Comparison of ENCODE assay signal across 8 mouse cellular contexts in the genomic region with DNA sequence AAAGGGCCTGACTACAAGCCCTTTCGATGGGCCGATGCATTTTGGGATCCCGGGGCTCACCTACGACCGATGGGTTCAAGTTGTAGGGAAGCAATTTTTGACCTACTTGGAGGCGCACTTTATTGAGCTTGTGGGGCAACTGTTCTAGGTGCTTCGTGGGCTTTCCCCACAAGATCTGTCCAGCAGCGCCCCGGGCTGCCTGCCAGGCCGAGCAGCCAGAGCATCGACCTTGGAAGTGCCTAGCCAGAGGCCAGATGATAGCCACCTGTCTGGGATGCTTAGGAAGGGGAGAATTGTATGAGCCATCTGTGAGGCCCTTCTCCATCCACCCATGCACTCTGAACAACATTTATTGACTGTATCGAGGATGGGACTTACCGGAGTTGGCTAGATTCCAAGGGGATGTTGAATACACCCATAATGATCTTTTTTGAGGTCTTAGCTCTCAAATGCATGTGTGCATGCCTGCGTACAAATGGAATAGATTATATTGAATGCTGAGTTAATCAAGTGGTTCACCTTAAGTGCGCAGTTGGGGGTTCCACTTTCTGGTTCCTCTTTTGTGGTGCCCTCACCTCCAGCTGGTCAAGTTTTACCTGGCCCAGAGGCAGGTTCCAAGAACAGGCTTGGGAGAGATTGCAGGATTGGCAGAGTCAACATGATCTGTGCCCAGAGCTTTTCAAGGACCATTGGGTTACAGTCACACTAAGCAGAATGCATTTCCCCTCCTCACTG. TPM values are rescaled to one million over a fixed set of nuclear protein-coding genes. Genes with fewer than 3 reads are reported as not detected.
A peak's percentile ranks its signal among the peaks of the same experiment; 100 is the strongest.
DNase-seq lines count a peak whose midpoint lies in the region; ATAC-seq and TF ChIP-seq lines count a peak whose summit lies in the region.

No protein-coding gene starts in this region.

- peak overlapping the region; percentile 74 for H3K27ac ChIP-seq in forebrain, embryonic 16.5 days (ENCODE audit: low read length)
- peak overlapping the region; percentile 76 for H3K27ac ChIP-seq in intestine, embryonic 16.5 days (ENCODE audit: low read length)
- H3K27ac ChIP-seq in liver, postnatal 0 days (ENCODE audit: low read depth), result peak overlapping the region; percentile 87

- no peaks in the 10 kb centered on the region for H3K9me3 ChIP-seq in forebrain, embryonic 16.5 days (ENCODE audit: control insufficient read depth, low read length)
- H3K9me3 ChIP-seq in intestine, embryonic 16.5 days (ENCODE audit: control insufficient read depth, low read length), result no peaks in the 10 kb centered on the region
- H3K9me3 ChIP-seq in liver, postnatal 0 days (ENCODE audit: low read length), result no peaks in the 10 kb centered on the region

- H3K4me3 ChIP-seq in forebrain, embryonic 16.5 days (replicated peaks; ENCODE audit: low read length), result peak overlapping the region; percentile 83
- peak overlapping the region; percentile 83 for H3K4me3 ChIP-seq in intestine, embryonic 16.5 days (ENCODE audit: low read length)
- H3K4me3 ChIP-seq in liver, postnatal 0 days (ENCODE audit: low read depth, low read length), result peak overlapping the region; percentile 77

- peak overlapping the region; percentile 97 for H3K4me2 ChIP-seq in forebrain, embryonic 16.5 days (ENCODE audit: low read length)
- peak overlapping the region; percentile 72 for H3K4me2 ChIP-seq in intestine, embryonic 16.5 days (ENCODE audit: low read depth, low read length)
- H3K4me2 ChIP-seq in liver, postnatal 0 days (ENCODE audit: low read depth, low read length), result peak overlapping the region; percentile 87

- DNase-seq in heart, adult 18-20 months, result peak; percentile 70 to 72
- DNase-seq in heart, postnatal 25 days (ENCODE audit: low spot score), result no peak
- DNase-seq in brain, adult 2 months (ENCODE audit: low read depth, low spot score), result peak; percentile 57
- peak; percentile 63 for DNase-seq in liver, postnatal 0 days
- peak; percentile 46 for DNase-seq in splenic B cell, adult 2 months (ENCODE audit: low read depth, low spot score)
- no peak for DNase-seq in left cerebral cortex, adult 11 months (ENCODE audit: low spot score)

- TF ChIP-seq CTCF in liver, postnatal 0 days (IDR thresholded peaks at IDR 0.05; ENCODE audit: low read depth), result no peak

- intact Hi-C loops in heart, postnatal 25 days (cut with DNase I), result loop anchor here (10.0 kb wide), 1 partner anchor 191 kb away; the partner anchor contains the start of gene Polg

- peak overlapping the region; percentile 70 for H3K9ac ChIP-seq in forebrain, embryonic 16.5 days (replicated peaks; ENCODE audit: low read depth, low read length)
- H3K9ac ChIP-seq in intestine, embryonic 16.5 days (ENCODE audit: low read depth, low read length), result peak overlapping the region; percentile 85
- peak overlapping the region; percentile 81 for H3K9ac ChIP-seq in liver, postnatal 0 days (replicated peaks)

- 6% methylated on average over 15 of the region's 15 CpGs for WGBS in forebrain, embryonic 16.5 days
- WGBS in intestine, embryonic 16.5 days, result 11% methylated on average over 15 of the region's 15 CpGs
- 10% methylated on average over 15 of the region's 15 CpGs for WGBS in liver, postnatal 0 days (ENCODE audit: insufficient replicate concordance)

- no peak for ATAC-seq in forebrain, embryonic 16.5 days
- no peak for ATAC-seq in intestine, embryonic 16.5 days
- no peak for ATAC-seq in liver, postnatal 0 days

- no peak for TF ChIP-seq EP300 in liver, postnatal 0 days (IDR thresholded peaks at IDR 0.05; ENCODE audit: low read depth)

- no peaks in the 10 kb centered on the region for H3K36me3 ChIP-seq in forebrain, embryonic 16.5 days (ENCODE audit: control insufficient read depth, insufficient read depth)
- no peaks in the 10 kb centered on the region for H3K36me3 ChIP-seq in intestine, embryonic 16.5 days (ENCODE audit: control insufficient read depth, insufficient read depth, low read length)
- 0 out of 2 replicates have a peak, but pooled peaks cover 4% of the 10 kb centered on the region for H3K36me3 ChIP-seq in liver, postnatal 0 days (replicated peaks; ENCODE audit: insufficient read depth, low read length)
- H3K36me3 ChIP-seq in splenic B cell, adult 2 months (ENCODE audit: control insufficient read depth, insufficient read depth, low read length, poor library complexity, severe bottlenecking), result no peaks in the 10 kb centered on the region; the same call in 1 of the 2 replicates

- H3K27me3 ChIP-seq in forebrain, embryonic 16.5 days (replicated peaks; ENCODE audit: control insufficient read depth, insufficient read depth, low read length), result no peaks in the 10 kb centered on the region
- H3K27me3 ChIP-seq in intestine, embryonic 16.5 days (replicated peaks; ENCODE audit: control insufficient read depth, insufficient read depth, low read length), result no peaks in the 10 kb centered on the region
- no peaks in the 10 kb centered on the region for H3K27me3 ChIP-seq in liver, postnatal 0 days (ENCODE audit: insufficient read depth, low read length)
- no peaks in the 10 kb centered on the region for H3K27me3 ChIP-seq in splenic B cell, adult 2 months (ENCODE audit: control insufficient read depth, insufficient read depth, low read length, poor library complexity, severe bottlenecking)

- peaks cover 45% of the 10 kb centered on the region for H3K4me1 ChIP-seq in forebrain, embryonic 16.5 days (replicated peaks; ENCODE audit: control insufficient read depth, insufficient read depth, low read length)
- H3K4me1 ChIP-seq in intestine, embryonic 16.5 days (ENCODE audit: control insufficient read depth, insufficient read depth, low read length), result peaks cover 40% of the 10 kb centered on the region
- H3K4me1 ChIP-seq in liver, postnatal 0 days (ENCODE audit: insufficient read depth), result peaks cover 65% of the 10 kb centered on the region

RNA-seq across cellular contexts. Expression of gene Abhd2, which starts 0.9 kb away (rescaled TPM):
- 10 to 100 TPM; 33.0 to 36.3 TPM for total RNA-seq in heart, adult 18-20 months (2021)
- 10 to 100 TPM; 30.4 to 41.5 TPM for total RNA-seq in heart, postnatal 25 days (2021)
- 23.1 and 26.9 TPM in 2 replicates for polyA plus RNA-seq in forebrain, embryonic 16.5 days (2015; fragmentation: Nextera tagmentation; extraction: Ambion mirVana)
- polyA plus RNA-seq in intestine, embryonic 16.5 days (2015; fragmentation: Nextera tagmentation; extraction: Ambion mirVana), result 11.5 and 15.1 TPM in 2 replicates
- polyA plus RNA-seq in liver, postnatal 0 days (2015; fragmentation: Nextera tagmentation; extraction: Ambion mirVana), result 38.2 and 49.3 TPM in 2 replicates

Comparison
In these comparisons a context has a peak if more than half of its experiments do, and no peak if none do; other contexts are left out.
1. DNase-seq: peak in heart, adult 18-20 months (2 of 2), brain, adult 2 months (single experiment), liver, postnatal 0 days (single experiment) and splenic B cell, adult 2 months (single experiment); none in heart, postnatal 25 days (single experiment) and left cerebral cortex, adult 11 months (single experiment).
2. Peak in every context shown above with its lines, with median percentiles within 50 percentile points of each other: H3K27ac ChIP-seq, H3K4me2 ChIP-seq, H3K4me3 ChIP-seq and H3K9ac ChIP-seq.